15 mouse cellular contexts compared by ENCODE assay signal in genomic region chr11:3925916-3926315, GRCm38 (mm10). TPM values are rescaled to one million over a fixed set of nuclear protein-coding genes. Genes with fewer than 3 reads are reported as not detected.
"Had no signal": no experiment of that assay in that cellular context is flagged by ENCODE, and none has a peak within 500 bp of the region (broad histone marks: within the 10 kb centered on the region; RNA-seq: fewer than 3 reads in every experiment).

No protein-coding gene starts in this region.

- DNase-seq: lung, adult 18-20 months; lung, embryonic 14.5 days; lung, postnatal 10 days; lung, postnatal 4 days; midbrain, embryonic 14.5 days; retina, postnatal 1 day; right cerebral cortex, adult 18-20 months; right cerebral cortex, postnatal 25 days; right cerebral cortex, postnatal 4 days; spleen, adult 18-20 months; thymus, adult 18-20 months; thymus, postnatal 14 days; thymus, postnatal 36 days had no signal

RNA-seq across cellular contexts. Expression of gene Dusp18, which starts 30.9 kb away (rescaled TPM):
- total RNA-seq: megakaryocyte-erythroid progenitor cell, adult 5-6 weeks had no signal

RNA-seq across cellular contexts. Expression of gene 4921536K21Rik, which starts 31.0 kb away (rescaled TPM):
- polyA plus RNA-seq: liver, embryonic 16.5 days; lung, embryonic 14.5 days; midbrain, embryonic 14.5 days had no signal
